In genomic region chr10:80350292-80350691, GRCm38 (mm10) we compare ENCODE assay signal across 8 mouse cellular contexts. TPM values are rescaled to one million over a fixed set of nuclear protein-coding genes. Genes with fewer than 3 reads are reported as not detected.
DNase-seq lines count a peak whose midpoint lies in the region; ATAC-seq and TF ChIP-seq lines count a peak whose summit lies in the region.

No protein-coding gene starts in this region.

- no peak overlapping the region for H3K4me3 ChIP-seq in forebrain, embryonic 13.5 days
- no peak overlapping the region for H3K4me3 ChIP-seq in lung, embryonic 14.5 days (ENCODE audit: low read depth, low read length)
- H3K4me3 ChIP-seq in olfactory bulb, adult 2 months (ENCODE audit: insufficient read depth, low read depth, low read length): no peak overlapping the region
- no peak overlapping the region for H3K4me3 ChIP-seq in thymus, adult 2 months (ENCODE audit: control insufficient read depth, insufficient read depth, low read length)

- H3K27ac ChIP-seq in forebrain, embryonic 13.5 days: no peak overlapping the region
- no peak overlapping the region for H3K27ac ChIP-seq in lung, embryonic 14.5 days (ENCODE audit: low read depth)
- no peak overlapping the region for H3K27ac ChIP-seq in olfactory bulb, adult 2 months (ENCODE audit: insufficient read depth, low read depth, low read length)
- no peak overlapping the region for H3K27ac ChIP-seq in thymus, adult 2 months (ENCODE audit: control insufficient read depth, insufficient read depth, low read length)

- H3K4me2 ChIP-seq in forebrain, embryonic 13.5 days: no peak overlapping the region
- no peak overlapping the region for H3K4me2 ChIP-seq in lung, embryonic 14.5 days

- H3K27me3 ChIP-seq in forebrain, embryonic 13.5 days: peaks cover 99% of the 10 kb centered on the region
- peaks cover 89% of the 10 kb centered on the region for H3K27me3 ChIP-seq in lung, embryonic 14.5 days (ENCODE audit: insufficient read depth, low read length)
- peaks cover 11% of the 10 kb centered on the region; the same call in 1 of the 2 replicates for H3K27me3 ChIP-seq in thymus, adult 2 months (ENCODE audit: control insufficient read depth, insufficient read depth, low read length)

- no peak overlapping the region for H3K9ac ChIP-seq in forebrain, embryonic 13.5 days
- no peak overlapping the region for H3K9ac ChIP-seq in lung, embryonic 14.5 days

- TF ChIP-seq CTCF in lung, embryonic 14.5 days (IDR thresholded peaks at IDR 0.05; ENCODE audit: low read depth): peak; percentile 98
- TF ChIP-seq CTCF in olfactory bulb, adult 2 months (IDR thresholded peaks at IDR 0.05; ENCODE audit: insufficient read depth, low read depth, low read length): peak; percentile 86
- peak; percentile 92 for TF ChIP-seq CTCF in thymus, adult 2 months (IDR thresholded peaks at IDR 0.05; ENCODE audit: borderline replicate concordance, control insufficient read depth, extremely low read depth, insufficient read depth, low read length, poor library complexity)

- peak; percentile 90 for DNase-seq in ES-CJ7 (ENCODE audit: low read depth, low spot score)
- DNase-seq in heart, postnatal 14 days: peak; percentile 88 to 95
- DNase-seq in kidney, postnatal 4 days: peak; percentile 95 to 97
- peak; percentile 94 for DNase-seq in lung, embryonic 14.5 days
- DNase-seq in thymus, adult 2 months: peak; percentile 86

- H3K9me3 ChIP-seq in forebrain, embryonic 13.5 days (replicated peaks): no peaks in the 10 kb centered on the region
- no peaks in the 10 kb centered on the region for H3K9me3 ChIP-seq in lung, embryonic 14.5 days (ENCODE audit: low read depth, low read length)

- peak; percentile 38; the same call in 1 of the 2 replicates for ATAC-seq in cerebellum, adult (ENCODE audit: insufficient number of reproducible peaks, low FRiP score, low TSS enrichment)
- ATAC-seq in forebrain, embryonic 13.5 days: peak; percentile 80
- peak; percentile 81 for ATAC-seq in lung, embryonic 14.5 days (ENCODE audit: insufficient read depth)

- H3K4me1 ChIP-seq in forebrain, embryonic 13.5 days: peaks cover 11% of the 10 kb centered on the region
- peaks cover 10% of the 10 kb centered on the region; the same call in 1 of the 2 replicates for H3K4me1 ChIP-seq in lung, embryonic 14.5 days (ENCODE audit: insufficient read depth)
- H3K4me1 ChIP-seq in olfactory bulb, adult 2 months (ENCODE audit: control insufficient read depth, insufficient read depth, low read length): peaks cover 18% of the 10 kb centered on the region
- H3K4me1 ChIP-seq in thymus, adult 2 months (replicated peaks; ENCODE audit: control insufficient read depth, insufficient read depth, low read length): peaks cover 6% of the 10 kb centered on the region

- no peak for TF ChIP-seq POLR2A in olfactory bulb, adult 2 months (IDR thresholded peaks at IDR 0.05; ENCODE audit: insufficient read depth, low read depth, low read length)
- 0 out of 2 replicates have a peak, but pooled peaks have one; percentile 14 for TF ChIP-seq POLR2A in thymus, adult 2 months (IDR thresholded peaks at IDR 0.05; ENCODE audit: control insufficient read depth, extremely low read depth, insufficient read depth, low read length, poor library complexity)

- WGBS in forebrain, embryonic 13.5 days: 5% methylated on average over 7 of the region's 7 CpGs
- 5% methylated on average over 7 of the region's 7 CpGs for WGBS in lung, embryonic 14.5 days
- 7% methylated on average over 7 of the region's 7 CpGs for WGBS in olfactory bulb, adult 2 months
- WGBS in thymus, adult 2 months: 5% methylated on average over 7 of the region's 7 CpGs

- H3K36me3 ChIP-seq in forebrain, embryonic 13.5 days (ENCODE audit: poor library complexity, severe bottlenecking): no peaks in the 10 kb centered on the region
- H3K36me3 ChIP-seq in lung, embryonic 14.5 days (ENCODE audit: insufficient read depth): no peaks in the 10 kb centered on the region
- no peaks in the 10 kb centered on the region for H3K36me3 ChIP-seq in thymus, adult 2 months (ENCODE audit: control insufficient read depth, insufficient read depth, low read length)

- intact Hi-C loops in heart, postnatal 14 days (cut with DNase I): loop anchor here (1.0 kb wide), 1 partner anchor 24 kb away; no protein-coding TSS in a partner anchor

RNA-seq across cellular contexts. Expression of gene Adamtsl5, which starts 2.1 kb away (rescaled TPM):
- polyA plus RNA-seq in forebrain, embryonic 13.5 days (2015; fragmentation: Nextera tagmentation; extraction: Ambion mirVana): 0.18 and 0.21 TPM in 2 replicates
- 10 to 100 TPM; 43.8 to 44.5 TPM for total RNA-seq in heart, postnatal 14 days (2021)
- polyA plus RNA-seq in lung, embryonic 14.5 days (2014; fragmentation: Nextera tagmentation; extraction: Ambion mirVana): 0.68 and 1.2 TPM in 2 replicates
- not detected in 2 replicates for polyA plus RNA-seq in olfactory bulb, adult 2 months (2012; ENCODE audit: insufficient read depth, insufficient read length, low replicate concordance, missing spikeins)
- polyA plus RNA-seq in thymus, adult 2 months (2012; rRNA removed): 4.6 and 9.0 TPM in 2 replicates

RNA-seq across cellular contexts. Expression of gene Plk5, which starts 6.0 kb away (rescaled TPM):
- 0.40 and 0.64 TPM in 2 replicates for polyA plus RNA-seq in forebrain, embryonic 13.5 days (2015; fragmentation: Nextera tagmentation; extraction: Ambion mirVana)
- under 1 TPM; 0.12 to 0.22 TPM for total RNA-seq in heart, postnatal 14 days (2021)
- 0.61 and 0.77 TPM in 2 replicates for polyA plus RNA-seq in lung, embryonic 14.5 days (2014; fragmentation: Nextera tagmentation; extraction: Ambion mirVana)
- polyA plus RNA-seq in olfactory bulb, adult 2 months (2012; ENCODE audit: insufficient read depth, insufficient read length, low replicate concordance, missing spikeins): not detected in 2 replicates
- 0.17 and 0.22 TPM in 2 replicates for polyA plus RNA-seq in thymus, adult 2 months (2012; rRNA removed)

RNA-seq across cellular contexts. Expression of gene Reep6, which starts 20.5 kb away (rescaled TPM):
- polyA plus RNA-seq in forebrain, embryonic 13.5 days (2015; fragmentation: Nextera tagmentation; extraction: Ambion mirVana): 2.0 and 3.0 TPM in 2 replicates
- 1 to 10 TPM; 2.0 to 2.6 TPM for total RNA-seq in heart, postnatal 14 days (2021)
- 10.5 and 12.2 TPM in 2 replicates for polyA plus RNA-seq in lung, embryonic 14.5 days (2014; fragmentation: Nextera tagmentation; extraction: Ambion mirVana)
- not detected in 2 replicates for polyA plus RNA-seq in olfactory bulb, adult 2 months (2012; ENCODE audit: insufficient read depth, insufficient read length, low replicate concordance, missing spikeins)
- 2.0 and 3.5 TPM in 2 replicates for polyA plus RNA-seq in thymus, adult 2 months (2012; rRNA removed)

RNA-seq across cellular contexts. Expression of gene Pcsk4, which starts 21.0 kb away (rescaled TPM):
- polyA plus RNA-seq in forebrain, embryonic 13.5 days (2015; fragmentation: Nextera tagmentation; extraction: Ambion mirVana): 2.9 and 3.0 TPM in 2 replicates
- 1 to 10 TPM; 1.0 to 1.7 TPM for total RNA-seq in heart, postnatal 14 days (2021)
- polyA plus RNA-seq in lung, embryonic 14.5 days (2014; fragmentation: Nextera tagmentation; extraction: Ambion mirVana): 3.8 and 4.2 TPM in 2 replicates
- polyA plus RNA-seq in olfactory bulb, adult 2 months (2012; ENCODE audit: insufficient read depth, insufficient read length, low replicate concordance, missing spikeins): not detected in 2 replicates
- polyA plus RNA-seq in thymus, adult 2 months (2012; rRNA removed): 11.7 and 14.1 TPM in 2 replicates

RNA-seq across cellular contexts. Expression of gene 2310011J03Rik, which starts 30.0 kb away (rescaled TPM):
- polyA plus RNA-seq in forebrain, embryonic 13.5 days (2015; fragmentation: Nextera tagmentation; extraction: Ambion mirVana): 42.7 and 43.3 TPM in 2 replicates
- total RNA-seq in heart, postnatal 14 days (2021): 10 to 100 TPM; 13.3 to 15.0 TPM
- 41.7 and 41.8 TPM in 2 replicates for polyA plus RNA-seq in lung, embryonic 14.5 days (2014; fragmentation: Nextera tagmentation; extraction: Ambion mirVana)
- not detected in 2 replicates for polyA plus RNA-seq in olfactory bulb, adult 2 months (2012; ENCODE audit: insufficient read depth, insufficient read length, low replicate concordance, missing spikeins)
- 78.9 and 93.8 TPM in 2 replicates for polyA plus RNA-seq in thymus, adult 2 months (2012; rRNA removed)
